Mouse (Mus musculus) B cell, adult (primary cell): Measurements from ENCODE around the gene Tceal9. TPM values are rescaled to one million over a fixed set of nuclear protein-coding genes. Genes with fewer than 3 reads are reported as not detected.

Experiments used
- total RNA-seq: library from RNA; stranded (reverse); gene quantifications from 4 replicates; pipeline ENCODE4 v1.2.4, GENCODE M21; 2023; ENCODE audit not compliant: inconsistent age

Tceal9 gene
- 65.9 to 82.3 TPM (median 72.4 TPM) in 4 replicates for total RNA-seq

DNA sequence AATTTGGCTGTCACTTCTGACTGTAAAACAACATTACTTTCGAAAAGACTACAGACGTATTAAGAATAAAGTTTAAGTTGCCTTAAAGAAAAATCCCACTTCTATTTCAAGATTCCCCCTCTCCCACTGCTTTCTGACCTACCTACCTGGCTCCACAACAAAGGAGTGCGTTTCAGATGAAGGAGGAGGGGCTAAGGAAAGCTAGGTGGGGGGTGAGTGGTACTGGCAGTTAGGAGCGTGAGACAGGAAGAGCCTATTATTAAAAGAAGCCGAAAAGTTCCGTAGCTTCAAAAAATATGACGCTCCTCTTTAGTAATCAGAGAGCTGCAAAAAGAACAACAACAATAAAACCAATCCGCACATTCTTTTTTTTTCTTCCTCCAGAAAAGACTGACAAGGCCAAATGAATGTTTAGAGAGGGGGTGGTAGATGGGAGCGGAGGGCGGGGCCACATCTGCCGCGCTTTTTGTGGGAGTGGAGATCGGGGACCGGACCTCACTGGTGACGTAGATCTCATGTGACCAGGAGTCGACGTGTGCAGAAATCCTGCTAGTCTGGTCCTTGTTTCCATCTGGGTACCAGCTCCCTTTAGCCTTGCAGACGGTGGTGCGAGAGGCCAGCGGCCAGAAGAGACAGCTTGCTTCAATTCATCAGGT is at the start of gene Tceal9:
Tceal9 (plus strand) TSS at position 506 of the 656 bp plus-strand sequence.

DNA sequence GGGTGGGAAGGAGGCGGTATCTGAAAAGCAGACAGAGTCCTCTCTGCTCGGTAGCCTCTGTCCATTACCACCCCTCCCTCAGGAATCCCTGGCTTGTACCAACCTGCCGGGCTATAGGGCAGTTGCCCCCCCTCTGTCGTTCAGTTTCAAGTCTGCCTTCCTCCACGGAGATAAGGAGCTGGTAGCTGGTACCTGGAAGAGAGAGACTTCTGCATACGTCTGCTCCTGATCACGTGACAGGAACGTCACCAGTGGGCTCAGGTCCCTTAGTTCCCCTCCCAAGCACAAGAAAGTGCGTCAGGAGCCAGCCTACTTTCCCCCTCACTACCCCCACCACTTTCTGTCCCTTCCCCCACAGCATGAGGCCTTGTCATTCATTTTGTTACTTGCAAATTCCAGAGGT is 41.2 kb upstream of the Tceal9 start, which contains the start of gene Tceal5:
Tceal5 (minus strand) TSS at position 213 of the 403 bp plus-strand sequence.

DNA sequence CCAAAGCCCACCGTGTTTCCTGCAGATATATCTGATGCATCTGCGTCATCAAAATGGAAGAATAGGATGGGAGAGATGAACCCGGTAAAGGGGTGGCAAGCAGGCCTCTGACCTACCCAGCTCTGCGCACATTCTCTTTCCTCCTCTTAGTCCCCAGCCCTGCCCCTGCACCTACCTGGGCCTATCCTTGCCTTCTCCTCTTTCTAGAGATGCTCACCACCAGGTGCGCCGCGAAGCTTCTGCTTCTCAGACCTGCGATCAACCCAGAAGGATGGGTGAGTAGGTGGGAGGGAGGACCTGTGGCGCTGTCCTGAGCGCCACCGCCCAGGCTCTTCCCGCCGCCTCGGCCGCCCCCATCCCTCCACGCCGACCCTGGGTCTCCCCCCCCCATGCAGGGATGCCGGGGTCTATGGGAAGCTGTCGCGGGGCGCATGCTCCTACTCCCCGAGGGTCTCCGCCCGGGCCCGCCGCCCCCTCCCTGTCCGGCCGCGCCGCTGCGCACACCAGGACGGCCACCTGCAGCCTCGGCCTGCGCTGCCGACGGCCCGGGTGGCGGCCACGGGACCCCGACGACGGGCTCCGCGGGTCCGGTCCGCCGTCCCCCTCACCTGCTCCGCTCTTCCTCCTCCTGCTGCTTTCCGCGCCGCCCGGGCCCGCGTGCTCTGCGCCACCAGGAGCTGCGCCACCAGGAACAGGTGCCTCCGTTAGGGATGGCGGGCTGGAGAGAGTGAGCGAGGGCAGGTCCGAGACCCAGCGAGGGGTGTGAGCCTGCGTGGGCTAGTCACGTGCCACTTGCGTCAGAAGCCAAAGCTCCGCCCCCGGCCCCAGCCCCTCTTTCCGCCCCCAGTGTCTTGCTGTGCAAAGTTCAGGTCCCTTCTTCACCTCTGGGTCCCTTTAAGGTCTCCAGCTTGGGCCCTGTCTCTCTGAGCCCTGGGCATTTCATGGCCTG is 29.9 kb upstream of the Tceal9 start, which contains the start of the genes Tceal7 and Bex1:
Tceal7 (plus strand) TSS at position 51 of the 949 bp plus-strand sequence.
Bex1 (minus strand) TSS at position 785 of the 949 bp plus-strand sequence.

DNA sequence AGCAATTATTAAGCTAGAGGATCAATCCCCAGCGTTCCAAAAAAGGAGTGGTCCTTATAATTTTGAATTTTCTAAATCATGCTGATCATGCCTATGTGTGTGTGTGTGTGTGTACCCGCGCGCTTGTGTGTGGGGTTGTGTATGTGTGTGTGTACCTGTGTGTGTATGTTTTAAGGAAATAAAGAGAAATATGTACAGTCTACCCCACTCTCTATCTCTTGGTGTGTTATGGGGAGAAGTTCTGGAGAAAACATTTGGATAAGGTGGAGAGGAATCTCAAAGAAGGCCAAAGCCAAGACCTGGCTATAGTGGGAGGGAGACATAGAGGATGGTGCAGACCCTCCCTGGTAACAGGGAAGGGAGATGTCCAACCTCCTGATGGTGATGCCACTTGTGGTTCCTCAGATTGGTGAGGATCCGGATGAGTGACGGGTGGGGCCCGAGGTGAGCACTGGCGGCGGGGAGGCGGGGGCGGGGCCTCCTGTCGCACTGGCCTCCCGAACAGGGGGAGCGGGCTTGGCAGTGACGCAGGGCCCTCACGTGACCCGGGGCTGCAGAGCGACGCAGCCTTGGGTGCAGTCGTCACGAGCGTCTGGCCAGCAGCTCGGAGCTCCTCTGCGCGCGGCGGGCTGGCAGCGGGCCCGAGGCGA is 25.0 kb downstream of the Tceal9 start, which contains the start of gene Bex3:
Bex3 (plus strand) TSS at position 511 of the 650 bp plus-strand sequence.

Other genes with a start within 250 kb of the Tceal9 start
- gene Arxes1, start 211.7 kb upstream of the Tceal9 start, total RNA-seq: 0.45 TPM in 1 of 4 replicates, not detected in the others
- 0.60 to 0.64 TPM in 2 of 4 replicates, not detected in the others for gene Bex2, start 176.8 kb upstream of the Tceal9 start, total RNA-seq
- not detected in 4 replicates for gene Nxf3, start 159.8 kb upstream of the Tceal9 start, total RNA-seq
- gene Bex4, start 106.1 kb upstream of the Tceal9 start, total RNA-seq: 1.5 TPM in 1 of 4 replicates, not detected in the others
- 1.2 to 2.7 TPM (median 1.6 TPM) in 3 of 4 replicates, not detected in the other for gene Tceal8, start 72.7 kb upstream of the Tceal9 start, total RNA-seq
- gene Tceal5, start 41.2 kb upstream of the Tceal9 start, total RNA-seq: not detected in 4 replicates
- not detected in 4 replicates for gene Tceal7, start 30.3 kb upstream of the Tceal9 start, total RNA-seq
- 1.6 to 3.0 TPM (median 2.5 TPM) in 4 replicates for gene Bex1, start 29.6 kb upstream of the Tceal9 start, total RNA-seq
- 80.9 to 94.1 TPM (median 89.0 TPM) in 4 replicates for gene Bex3, start 25.2 kb downstream of the Tceal9 start, total RNA-seq